Mouse (Mus musculus) testis, adult 2 months (tissue): Measurements from ENCODE around the gene Zc3h18.

ENCODE experiments used
- CTCF ChIP-seq: fragments of 200-500 bp; IDR thresholded peaks from 2 replicates; pipeline ENCODE4 v1.5.1; 2012; ENCODE audit warnings: low read depth, mild to moderate bottlenecking, inconsistent platforms, low read length, moderate library complexity; ENCODE audit not compliant: control insufficient read depth, insufficient read depth, insufficient replicate concordance
- POLR2A ChIP-seq: fragments of 200-500 bp; IDR thresholded peaks from 2 replicates; pipeline ENCODE4 v1.6.1; 2012; ENCODE audit warnings: low read depth, mild to moderate bottlenecking, inconsistent platforms, low read length, moderate library complexity; ENCODE audit not compliant: control insufficient read depth

GRCm38 (mm10) chr8:122421376-122422070 lies 45.1 kb downstream of the Zc3h18 start, which contains the start of gene Il17c:
- no peak for TF ChIP-seq CTCF
- TF ChIP-seq POLR2A, result no peak
